Mouse (Mus musculus) B cell, adult 67 days (primary cell): Measurements from ENCODE around the gene Speer4f2. TPM values are rescaled to one million over a fixed set of nuclear protein-coding genes. Genes with fewer than 3 reads are reported as not detected.

Experiments
- total RNA-seq, 2 experiments: library from RNA; stranded (reverse); gene quantifications; 4 replicates each; pipeline ENCODE4 v1.2.4; 2023

Speer4f2 gene
- total RNA-seq = not detected

GRCm38 (mm10) chr5:17372880-17373279 lies at the start of gene Speer4f2:
TSS of gene Speer4f2 (plus strand) at chr5:17373180.

Other genes with a start within 250 kb of the Speer4f2 start
- gene Speer4f1, start 102.9 kb downstream of the Speer4f2 start, total RNA-seq = not detected
- gene Sema3c, start 201.1 kb downstream of the Speer4f2 start, total RNA-seq = not detected